Mouse (Mus musculus) bone marrow, adult 2 months (tissue): ENCODE results near the gene Id2.

Experiments used
- CTCF ChIP-seq: fragments of 200-500 bp; IDR thresholded peaks from 2 replicates; pipeline ENCODE4 v1.5.1; 2011; ENCODE audit warnings: low read length, control low read depth; ENCODE audit not compliant: control insufficient read depth, insufficient read depth
- POLR2A ChIP-seq: fragments of 200-500 bp; IDR thresholded peaks from 2 replicates; pipeline ENCODE4 v1.6.1; 2011; ENCODE audit warnings: low read depth, mild to moderate bottlenecking, control low read depth, low read length, borderline replicate concordance; ENCODE audit not compliant: control insufficient read depth

- TF ChIP-seq CTCF (no peak), POLR2A (no peak)
These were observed 48.4 kb upstream of the Id2 start for GRCm38 (mm10) chr12:25145344-25145698.
